Mouse (Mus musculus): ENCODE data around the gene Nip7. TPM values are rescaled to one million over a fixed set of nuclear protein-coding genes. Genes with fewer than 3 reads are reported as not detected.
"Not testable (repeated sequence)": the region's sequence is repeated elsewhere in the genome, so short reads cannot be mapped to it uniquely, and the experiment has no call there.

Gene Nip7
- total RNA-seq (2015) = 16.5 and 26.4 TPM in 2 replicates
- total RNA-seq (2017) = 10.6 and 12.5 TPM in 2 replicates

GRCm38 (mm10) chr8:107056076-107056972, at the start of gene Nip7, which contains the start of gene Cog8:
Gene Nip7, plus strand, starts transcription at chr8:107056877.
Gene Cog8, minus strand, starts transcription at chr8:107056689.
- peak; percentile 95 for ATAC-seq (ENCODE audit: poor library complexity, severe bottlenecking)

GRCm38 (mm10) chr8:107007795-107008194, 48.9 kb upstream of the Nip7 start:
- ATAC-seq (ENCODE audit: poor library complexity, severe bottlenecking) = no peak

- ATAC-seq (ENCODE audit: poor library complexity, severe bottlenecking) = no peak
Measured at GRCm38 (mm10) chr8:107012666-107013065, 44.0 kb upstream of the Nip7 start.

- ATAC-seq (ENCODE audit: poor library complexity, severe bottlenecking) = no peak
Measured at GRCm38 (mm10) chr8:107014915-107015314, 41.8 kb upstream of the Nip7 start.

- no peak for ATAC-seq (ENCODE audit: poor library complexity, severe bottlenecking)
Measured at GRCm38 (mm10) chr8:107023479-107023878, 33.2 kb upstream of the Nip7 start.

- ATAC-seq (ENCODE audit: poor library complexity, severe bottlenecking) = no peak
Measured at GRCm38 (mm10) chr8:107029310-107029709, 27.4 kb upstream of the Nip7 start.

GRCm38 (mm10) chr8:107030058-107030457, 26.6 kb upstream of the Nip7 start:
- ATAC-seq (ENCODE audit: poor library complexity, severe bottlenecking) = peak; percentile 62

- ATAC-seq (ENCODE audit: poor library complexity, severe bottlenecking) = peak; percentile 94
Measured at GRCm38 (mm10) chr8:107030650-107031576, 25.8 kb upstream of the Nip7 start, which contains the start of gene Vps4a. Gene Vps4a, plus strand, starts transcription at chr8:107031222.

- 0 out of 2 replicates have a peak, but pooled peaks have one; percentile 4 for ATAC-seq (ENCODE audit: poor library complexity, severe bottlenecking)
Measured at GRCm38 (mm10) chr8:107031577-107032090, 25.0 kb upstream of the Nip7 start.

GRCm38 (mm10) chr8:107033609-107034008, 23.1 kb upstream of the Nip7 start:
- ATAC-seq (ENCODE audit: poor library complexity, severe bottlenecking) = not testable (repeated sequence)

GRCm38 (mm10) chr8:107035641-107036040, 21.0 kb upstream of the Nip7 start:
- ATAC-seq (ENCODE audit: poor library complexity, severe bottlenecking) = no peak

GRCm38 (mm10) chr8:107036626-107037025, 20.1 kb upstream of the Nip7 start:
- no peak for ATAC-seq (ENCODE audit: poor library complexity, severe bottlenecking)

GRCm38 (mm10) chr8:107040632-107041031, 16.0 kb upstream of the Nip7 start:
- ATAC-seq (ENCODE audit: poor library complexity, severe bottlenecking) = no peak

- ATAC-seq (ENCODE audit: poor library complexity, severe bottlenecking) = no peak
Measured at GRCm38 (mm10) chr8:107045478-107045877, 11.2 kb upstream of the Nip7 start.

- no peak for ATAC-seq (ENCODE audit: poor library complexity, severe bottlenecking)
Measured at GRCm38 (mm10) chr8:107046976-107047375, 9.7 kb upstream of the Nip7 start.

- peak; percentile 86 for ATAC-seq (ENCODE audit: poor library complexity, severe bottlenecking)
Measured at GRCm38 (mm10) chr8:107048061-107048941, 8.4 kb upstream of the Nip7 start, which contains the start of gene Pdf. Gene Pdf, minus strand, starts transcription at chr8:107048614.

GRCm38 (mm10) chr8:107049480-107049879, 7.2 kb upstream of the Nip7 start:
- ATAC-seq (ENCODE audit: poor library complexity, severe bottlenecking) = no peak

- ATAC-seq (ENCODE audit: poor library complexity, severe bottlenecking) = no peak
Measured at GRCm38 (mm10) chr8:107052046-107052445, 4.6 kb upstream of the Nip7 start.

- ATAC-seq (ENCODE audit: poor library complexity, severe bottlenecking) = no peak; the same call in none of the 2 replicates
Measured at GRCm38 (mm10) chr8:107056973-107057369, 294 bp downstream of the Nip7 start.

- no peak for ATAC-seq (ENCODE audit: poor library complexity, severe bottlenecking)
Measured at GRCm38 (mm10) chr8:107062613-107063012, 5.9 kb downstream of the Nip7 start.
